Mouse (Mus musculus) bone marrow, adult 2 months (tissue): ENCODE data around the gene Rpl26.

Source experiments
- CTCF ChIP-seq: fragments of 200-500 bp; IDR thresholded peaks from 2 replicates; pipeline ENCODE4 v1.5.1; 2011; ENCODE audit warnings: low read length, control low read depth; ENCODE audit not compliant: control insufficient read depth, insufficient read depth
- POLR2A ChIP-seq: fragments of 200-500 bp; IDR thresholded peaks from 2 replicates; pipeline ENCODE4 v1.6.1; 2011; ENCODE audit warnings: low read depth, mild to moderate bottlenecking, control low read depth, low read length, borderline replicate concordance; ENCODE audit not compliant: control insufficient read depth

- TF ChIP-seq POLR2A (no peak), CTCF (no peak)
Measured at GRCm38 (mm10) chr11:68900519-68901350, 648 bp upstream of the Rpl26 start.
